ENCODE assay signal across 23 mouse cellular contexts in genomic region chr8:108924526-108924925, GRCm38 (mm10).
DNase-seq lines count a peak whose midpoint lies in the region; ATAC-seq lines count a peak whose summit lies in the region.
"Had no signal": no experiment of that assay in that cellular context is flagged by ENCODE, and none has a peak within 500 bp of the region (broad histone marks: within the 10 kb centered on the region; RNA-seq: fewer than 3 reads in every experiment).

No protein-coding gene starts in this region.

- H3K27ac ChIP-seq in heart, embryonic 12.5 days (ENCODE audit: poor library complexity, severe bottlenecking) = no peak overlapping the region
- H3K27ac ChIP-seq in heart, embryonic 11.5 days (ENCODE audit: low read depth, low read length) = no peak overlapping the region
- H3K27ac ChIP-seq: embryonic facial prominence, embryonic 15.5 days; hindbrain, embryonic 13.5 days; hindbrain, postnatal 0 days; kidney, postnatal 0 days had no signal

- H3K36me3 ChIP-seq in heart, embryonic 12.5 days = no peaks in the 10 kb centered on the region
- no peaks in the 10 kb centered on the region for H3K36me3 ChIP-seq in heart, embryonic 11.5 days (ENCODE audit: control insufficient read depth, insufficient read depth, low read length)
- H3K36me3 ChIP-seq: embryonic facial prominence, embryonic 15.5 days; hindbrain, embryonic 13.5 days had no signal

- H3K4me3 ChIP-seq in heart, embryonic 12.5 days = no peak overlapping the region
- H3K4me3 ChIP-seq in heart, embryonic 11.5 days (ENCODE audit: low read depth, low read length) = no peak overlapping the region
- H3K4me3 ChIP-seq: embryonic facial prominence, embryonic 15.5 days; erythroblast, embryonic 14.5 days; hindbrain, embryonic 13.5 days had no signal

- no peaks in the 10 kb centered on the region for H3K27me3 ChIP-seq in heart, embryonic 12.5 days (replicated peaks)
- H3K27me3 ChIP-seq in heart, embryonic 11.5 days (ENCODE audit: control insufficient read depth, insufficient read depth, low read length) = no peaks in the 10 kb centered on the region
- H3K27me3 ChIP-seq: CH12.LX; embryonic facial prominence, embryonic 15.5 days; hindbrain, embryonic 13.5 days; Patski had no signal

- H3K9ac ChIP-seq in heart, embryonic 12.5 days = no peak overlapping the region
- H3K9ac ChIP-seq in heart, embryonic 11.5 days (ENCODE audit: low read depth, low read length) = no peak overlapping the region
- H3K9ac ChIP-seq: embryonic facial prominence, embryonic 15.5 days; hindbrain, embryonic 13.5 days had no signal

- peak; percentile 36 for DNase-seq in adrenal gland, postnatal 25 days
- DNase-seq in adrenal gland, adult (ENCODE audit: inconsistent age in 2 of 2, low spot score in 1 of 2) = no peak
- DNase-seq in heart, adult 18-20 months = peak; percentile 46 to 59
- DNase-seq in heart, postnatal 14 days = peak; percentile 28 to 43
- DNase-seq in heart, postnatal 36 days = peak; percentile 27 to 35
- DNase-seq: cerebellum, adult 11 months; cerebellum, adult 8-10 months; cerebellum, postnatal 14 days; embryo, embryonic 11 days; kidney, adult 11 months; kidney, adult 9 months had no signal

- ATAC-seq in heart, embryonic 12.5 days (ENCODE audit: insufficient number of reproducible peaks, low FRiP score) = no peak
- no peak for ATAC-seq in heart, embryonic 11.5 days (replicated peaks; ENCODE audit: insufficient number of reproducible peaks, low FRiP score, low TSS enrichment)
- no peak for ATAC-seq in erythroid progenitor cell, adult 5-6 weeks (replicated peaks; ENCODE audit: low FRiP score, poor library complexity, severe bottlenecking)
- ATAC-seq: activated CD4-positive, CD25-positive, alpha-beta regulatory T cell, adult 4 months; forebrain, embryonic 16.5 days; hindbrain, postnatal 0 days; Patski had no signal

- H3K9me3 ChIP-seq in heart, embryonic 12.5 days (replicated peaks) = no peaks in the 10 kb centered on the region
- no peaks in the 10 kb centered on the region for H3K9me3 ChIP-seq in heart, embryonic 11.5 days (replicated peaks; ENCODE audit: control insufficient read depth, low read length)
- H3K9me3 ChIP-seq: embryonic facial prominence, embryonic 15.5 days; hindbrain, embryonic 13.5 days had no signal

- intact Hi-C loops in heart, postnatal 14 days (cut with DNase I) = no loop called here
- intact Hi-C loops in heart, postnatal 36 days (cut with DNase I) = no loop called here

- 83% methylated on average over 9 of the region's 9 CpGs for WGBS in heart, embryonic 12.5 days
- 80% methylated on average over 9 of the region's 9 CpGs for WGBS in heart, embryonic 11.5 days (ENCODE audit: insufficient replicate concordance)

- peaks cover 56% of the 10 kb centered on the region for H3K4me1 ChIP-seq in heart, embryonic 12.5 days (replicated peaks)
- peaks cover 22% of the 10 kb centered on the region for H3K4me1 ChIP-seq in heart, embryonic 11.5 days (ENCODE audit: control insufficient read depth, insufficient read depth, low read length)

- H3K4me2 ChIP-seq in heart, embryonic 12.5 days = no peak overlapping the region
- no peak overlapping the region for H3K4me2 ChIP-seq in heart, embryonic 11.5 days
- H3K4me2 ChIP-seq: embryonic facial prominence, embryonic 15.5 days; hindbrain, embryonic 13.5 days had no signal

Comparison
In these comparisons a context has a peak if more than half of its experiments do, and no peak if none do; other contexts are left out.
1. DNase-seq: peak in adrenal gland, postnatal 25 days (single experiment), heart, adult 18-20 months (2 of 2), heart, postnatal 14 days (2 of 2) and heart, postnatal 36 days (2 of 2); none in adrenal gland, adult (0 of 2).